Mouse (Mus musculus): ENCODE data around the gene Rab8b.
"Not testable (repeated sequence)": the region's sequence is repeated elsewhere in the genome, so short reads cannot be mapped to it uniquely, and the experiment has no call there.

The Rab8b gene

GRCm38 (mm10) chr9:66846822-66847221 lies 72.7 kb downstream of the Rab8b start:
- DNase-seq (ENCODE audit: low spot score in 2 of 2): no peak

- no peak for DNase-seq (ENCODE audit: low spot score in 2 of 2)
These were observed 84.4 kb downstream of the Rab8b start for GRCm38 (mm10) chr9:66835097-66835480.

GRCm38 (mm10) chr9:66834318-66835096 lies 85.0 kb downstream of the Rab8b start, which contains the start of gene Aph1c:
Gene Aph1c (minus strand): TSS chr9:66834726.
- DNase-seq (ENCODE audit: low spot score in 2 of 2): peak; percentile 98 to 99

GRCm38 (mm10) chr9:66833851-66834250 lies 85.6 kb downstream of the Rab8b start:
- DNase-seq (ENCODE audit: low spot score in 2 of 2): no peak

- DNase-seq (ENCODE audit: low spot score in 2 of 2): no peak
These were observed 87.0 kb downstream of the Rab8b start for GRCm38 (mm10) chr9:66832366-66832908.

GRCm38 (mm10) chr9:66825990-66826389 lies 93.5 kb downstream of the Rab8b start:
- peak in 1 of 2 experiments; percentile 38 for DNase-seq (ENCODE audit: low spot score in 2 of 2)

- not testable (repeated sequence) for DNase-seq (ENCODE audit: low spot score in 2 of 2)
These were observed 97.2 kb downstream of the Rab8b start for GRCm38 (mm10) chr9:66822255-66822654.

- no peak for DNase-seq (ENCODE audit: low spot score in 2 of 2)
These were observed 98.5 kb downstream of the Rab8b start for GRCm38 (mm10) chr9:66820996-66821395.

- DNase-seq (ENCODE audit: low spot score in 2 of 2): no peak
These were observed 106.1 kb downstream of the Rab8b start for GRCm38 (mm10) chr9:66813392-66813791.

- DNase-seq (ENCODE audit: low spot score in 2 of 2): not testable (repeated sequence)
These were observed 113.5 kb downstream of the Rab8b start for GRCm38 (mm10) chr9:66805951-66806350.

GRCm38 (mm10) chr9:66801947-66802346 lies 117.5 kb downstream of the Rab8b start:
- no peak for DNase-seq (ENCODE audit: low spot score in 2 of 2)

- no peak for DNase-seq (ENCODE audit: low spot score in 2 of 2)
These were observed 122.7 kb downstream of the Rab8b start, which contains the start of gene Gm10647 for GRCm38 (mm10) chr9:66796739-66797138. Gene Gm10647 (plus strand): TSS chr9:66797039.

GRCm38 (mm10) chr9:66795464-66796324 lies 123.8 kb downstream of the Rab8b start, which contains the start of gene Aph1b:
Gene Aph1b (minus strand): TSS chr9:66795490.
- DNase-seq (ENCODE audit: low spot score in 2 of 2): peak; percentile 97 to 98

GRCm38 (mm10) chr9:66794629-66795463 lies 124.6 kb downstream of the Rab8b start:
- no peak for DNase-seq (ENCODE audit: low spot score in 2 of 2)

Measured in heart, adult 9 months (tissue).